Mouse (Mus musculus) heart, embryonic 14.5 days (tissue): ENCODE measurements around the gene Hist1h1a. TPM values are rescaled to one million over a fixed set of nuclear protein-coding genes. Genes with fewer than 3 reads are reported as not detected.
"Not testable (repeated sequence)": the region's sequence is repeated elsewhere in the genome, so short reads cannot be mapped to it uniquely, and the experiment has no call there.

Source experiments
- ATAC-seq: fragments of 200-750 bp; cut with Nextera tagmentation; 2 replicates; pipeline ENCODE4 v1.8.0; 2017; ENCODE audit warnings: low read depth, moderate TSS enrichment; ENCODE audit not compliant: insufficient number of reproducible peaks, insufficient read depth, low FRiP score
- H3K27ac ChIP-seq, 2 experiments: fragments of 200-500 bp in 1 of 2; fragments of 300-500 bp in 1 of 2; sonication (generic) in 1 of 2; replicated peaks in 1 of 2; 2 replicates each; pipeline ENCODE4 v1.5.1; 2012 to 2014; ENCODE audit warnings: low read depth in 2 of 2, low read length in 2 of 2, control low read depth in 1 of 2, mild to moderate bottlenecking in 1 of 2, mixed read lengths in 1 of 2; ENCODE audit not compliant: control insufficient read depth in 1 of 2, insufficient read depth in 1 of 2
- H3K27me3 ChIP-seq: fragments of 300-500 bp; sonication (generic); 2 replicates; pipeline ENCODE4 v1.6.1; 2014; ENCODE audit warnings: mild to moderate bottlenecking, low read length, control low read depth; ENCODE audit not compliant: control insufficient read depth, insufficient read depth
- H3K36me3 ChIP-seq: fragments of 300-500 bp; sonication (generic); 2 replicates; pipeline ENCODE4 v1.6.1; 2014; ENCODE audit warnings: mild to moderate bottlenecking, control low read depth, low read length, mixed read lengths; ENCODE audit not compliant: control insufficient read depth, insufficient read depth
- H3K4me1 ChIP-seq, 2 experiments: fragments of 200-500 bp in 1 of 2; fragments of 300-500 bp in 1 of 2; sonication (generic) in 1 of 2; 2 replicates each; pipeline ENCODE4 v1.6.1; 2012 to 2014; ENCODE audit warnings: low read length in 2 of 2, control low read depth in 1 of 2, mixed read lengths in 1 of 2; ENCODE audit not compliant: control insufficient read depth in 2 of 2, insufficient read depth in 2 of 2
- H3K4me2 ChIP-seq: fragments of 300-500 bp; sonication (generic); 2 replicates; pipeline ENCODE4 v1.6.1; 2014; ENCODE audit warnings: mild to moderate bottlenecking, low read length
- H3K4me3 ChIP-seq, 2 experiments: fragments of 200-500 bp in 1 of 2; fragments of 300-500 bp in 1 of 2; sonication (generic) in 1 of 2; 2 replicates each; pipeline ENCODE4 v1.5.1; 2012 to 2014; ENCODE audit warnings: low read length in 2 of 2, mild to moderate bottlenecking in 2 of 2, control low read depth in 1 of 2, low read depth in 1 of 2, moderate library complexity in 1 of 2; ENCODE audit not compliant: control insufficient read depth in 1 of 2, insufficient read depth in 1 of 2
- H3K9ac ChIP-seq: fragments of 300-500 bp; sonication (generic); 2 replicates; pipeline ENCODE4 v1.6.1; 2014; ENCODE audit warnings: mild to moderate bottlenecking, low read length
- H3K9me3 ChIP-seq: fragments of 300-500 bp; sonication (generic); 2 replicates; pipeline ENCODE4 v1.6.1; 2016; ENCODE audit warnings: low read length, control low read depth; ENCODE audit not compliant: control insufficient read depth
- WGBS: fragments of 180-500 bp; shearing (Covaris S2); extraction: QIAGEN DNeasy Blood & Tissue Kit; methylation state at CpG from one replicate; pipeline ENCODE4 v1.1.7; 2014; 5-methylcytosine and 5-hydroxymethylcytosine counted together
- polyA plus RNA-seq: library from polyadenylated mRNA; unstranded; fragments of >200 nt; fragmentation: Nextera tagmentation; extraction: Ambion mirVana; gene quantifications from 2 replicates; pipeline ENCODE4 v1.2.1, GENCODE M21; 2014

The Hist1h1a gene
- polyA plus RNA-seq, result 1.6 and 2.7 TPM in 2 replicates

- H3K9me3 ChIP-seq, result no peaks in the 10 kb centered on the region
- peak within 1 kb of the TSS; percentile 50 to 69 for H3K4me3 ChIP-seq
- WGBS, result 3% methylated on average over 34 of the region's 34 CpGs
- H3K4me2 ChIP-seq, result peak within 1 kb of the TSS; percentile 90
- peak within 1 kb of the TSS; percentile 77 for H3K9ac ChIP-seq
- no peaks in the 10 kb centered on the region for H3K36me3 ChIP-seq
- H3K27ac ChIP-seq, result peak within 1 kb of the TSS; percentile 89 to 95
- H3K4me1 ChIP-seq, result peaks cover 10 to 27% of the 10 kb centered on the region in 2 experiments
- peak; percentile 57 for ATAC-seq
- H3K27me3 ChIP-seq, result no peaks in the 10 kb centered on the region
Observed at GRCm38 (mm10) chr13:23763586-23764323, at the start of gene Hist1h1a. Gene Hist1h1a (plus strand): TSS chr13:23763666.

GRCm38 (mm10) chr13:23716261-23717042 lies 47.0 kb upstream of the Hist1h1a start:
- Histone ChIP-seq H3K9ac (no peak overlapping the region), H3K4me2 (no peak overlapping the region), H3K27me3 (no peaks in the 10 kb centered on the region), H3K9me3 (no peaks in the 10 kb centered on the region), H3K4me3 (no peak overlapping the region), H3K4me1 (no peaks in the 10 kb centered on the region; a peak in 1 of 4 replicates), H3K27ac (no peak overlapping the region), H3K36me3 (no peaks in the 10 kb centered on the region)
- no peak for ATAC-seq
- WGBS, result 46% methylated on average over 5 of the region's 5 CpGs

GRCm38 (mm10) chr13:23717176-23717575 lies 46.3 kb upstream of the Hist1h1a start:
- no peaks in the 10 kb centered on the region for H3K9me3 ChIP-seq
- no peak overlapping the region for H3K27ac ChIP-seq
- no peak overlapping the region for H3K9ac ChIP-seq
- H3K4me2 ChIP-seq, result no peak overlapping the region
- H3K36me3 ChIP-seq, result no peaks in the 10 kb centered on the region
- 45% methylated on average over 11 of the region's 11 CpGs for WGBS
- no peak for ATAC-seq
- H3K4me1 ChIP-seq, result no peaks in the 10 kb centered on the region; a peak in 1 of 4 replicates
- H3K27me3 ChIP-seq, result no peaks in the 10 kb centered on the region
- H3K4me3 ChIP-seq, result no peak overlapping the region

- H3K4me3 ChIP-seq, H3K9ac ChIP-seq, H3K9me3 ChIP-seq, H3K27me3 ChIP-seq, H3K36me3 ChIP-seq, ATAC-seq, H3K4me2 ChIP-seq, H3K4me1 ChIP-seq, H3K27ac ChIP-seq: not testable (repeated sequence)
- WGBS, result 26% methylated on average over 2 of the region's 2 CpGs
Observed at GRCm38 (mm10) chr13:23717593-23718245, 45.7 kb upstream of the Hist1h1a start.

GRCm38 (mm10) chr13:23724239-23724638 lies 39.2 kb upstream of the Hist1h1a start:
- H3K4me3 ChIP-seq, result no peak overlapping the region
- no peak overlapping the region for H3K27ac ChIP-seq
- H3K4me2 ChIP-seq, result no peak overlapping the region
- H3K36me3 ChIP-seq, result no peaks in the 10 kb centered on the region
- ATAC-seq, result no peak; the same call in 1 of the 2 replicates
- no peaks in the 10 kb centered on the region for H3K9me3 ChIP-seq
- peaks cover 10 to 11% of the 10 kb centered on the region in 2 experiments; a peak in 3 of 4 replicates for H3K4me1 ChIP-seq
- 36% methylated on average over 4 of the region's 4 CpGs for WGBS
- no peak overlapping the region for H3K9ac ChIP-seq
- H3K27me3 ChIP-seq, result no peaks in the 10 kb centered on the region

GRCm38 (mm10) chr13:23725213-23725612 lies 38.3 kb upstream of the Hist1h1a start:
- 73% methylated on average over 1 of the region's 1 CpGs for WGBS
- Histone ChIP-seq H3K9me3 (no peaks in the 10 kb centered on the region), H3K4me2 (no peak overlapping the region), H3K27me3 (no peaks in the 10 kb centered on the region), H3K36me3 (no peaks in the 10 kb centered on the region), H3K4me1 (peaks cover 10 to 11% of the 10 kb centered on the region in 2 experiments; a peak in 3 of 4 replicates), H3K27ac (no peak overlapping the region), H3K4me3 (no peak overlapping the region), H3K9ac (no peak overlapping the region)
- no peak for ATAC-seq

GRCm38 (mm10) chr13:23728472-23729191 lies 34.8 kb upstream of the Hist1h1a start:
- H3K36me3 ChIP-seq, result no peaks in the 10 kb centered on the region
- H3K4me2 ChIP-seq, result no peak overlapping the region
- no peaks in the 10 kb centered on the region for H3K27me3 ChIP-seq
- WGBS, result 71% methylated on average over 18 of the region's 18 CpGs
- no peak overlapping the region for H3K27ac ChIP-seq
- H3K9ac ChIP-seq, result no peak overlapping the region
- no peak for ATAC-seq
- H3K4me1 ChIP-seq, result peaks cover 12 to 15% of the 10 kb centered on the region in 2 experiments
- H3K9me3 ChIP-seq, result no peaks in the 10 kb centered on the region
- no peak overlapping the region for H3K4me3 ChIP-seq
